ENCODE assay signal across 8 mouse cellular contexts in the genomic region with DNA sequence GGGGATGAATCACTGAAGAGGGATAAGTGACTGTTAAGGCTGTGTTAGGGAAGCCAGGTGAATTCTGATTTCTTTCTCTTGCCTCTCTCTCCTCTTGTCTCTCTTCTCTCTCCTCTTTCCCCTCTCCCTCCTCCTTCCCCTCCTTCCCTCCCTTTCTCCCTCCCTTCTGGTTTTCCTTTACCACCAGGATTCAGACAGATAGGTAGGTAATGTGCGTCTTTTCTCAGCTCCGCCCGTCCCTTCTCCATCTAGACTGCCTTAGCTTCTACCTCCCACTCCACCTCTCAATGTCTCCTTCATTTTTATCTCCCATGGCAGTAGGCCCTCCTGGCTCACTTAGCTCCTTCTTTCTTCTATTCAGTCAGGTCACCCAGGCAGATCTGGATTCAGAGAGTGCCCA. TPM values are rescaled to one million over a fixed set of nuclear protein-coding genes. Genes with fewer than 3 reads are reported as not detected.
DNase-seq lines count a peak whose midpoint lies in the region; ATAC-seq and TF ChIP-seq lines count a peak whose summit lies in the region.

No protein-coding gene starts in this region.

- peak overlapping the region; percentile 73 for H3K9ac ChIP-seq in hindbrain, embryonic 12.5 days
- peak overlapping the region; percentile 68 for H3K9ac ChIP-seq in midbrain, embryonic 13.5 days (replicated peaks)

- ATAC-seq in hindbrain, embryonic 12.5 days (ENCODE audit: low FRiP score), result no peak
- ATAC-seq in midbrain, embryonic 13.5 days, result no peak

- H3K4me2 ChIP-seq in hindbrain, embryonic 12.5 days (replicated peaks), result peak overlapping the region; percentile 100
- H3K4me2 ChIP-seq in midbrain, embryonic 13.5 days (replicated peaks), result peak overlapping the region; percentile 98

- no peak for TF ChIP-seq CTCF in kidney, adult 2 months (conservative IDR thresholded peaks at IDR 0.05; ENCODE audit: insufficient read depth, insufficient read length, low read depth, low read length)

- 61% methylated on average over 3 of the region's 3 CpGs for WGBS in kidney, adult 2 months
- 39% methylated on average over 3 of the region's 3 CpGs for WGBS in hindbrain, embryonic 12.5 days
- 22% methylated on average over 3 of the region's 3 CpGs for WGBS in midbrain, embryonic 13.5 days

- H3K27me3 ChIP-seq in kidney, adult 2 months (replicated peaks; ENCODE audit: control insufficient read depth, insufficient read depth, low read length), result no peaks in the 10 kb centered on the region
- H3K27me3 ChIP-seq in hindbrain, embryonic 12.5 days, result peaks cover 47% of the 10 kb centered on the region
- peaks cover 40% of the 10 kb centered on the region for H3K27me3 ChIP-seq in midbrain, embryonic 13.5 days

- H3K9me3 ChIP-seq in hindbrain, embryonic 12.5 days (replicated peaks), result no peaks in the 10 kb centered on the region
- H3K9me3 ChIP-seq in midbrain, embryonic 13.5 days, result no peaks in the 10 kb centered on the region

- peak overlapping the region; percentile 61 for H3K4me3 ChIP-seq in kidney, adult 2 months (ENCODE audit: insufficient read depth, low read depth, low read length)
- H3K4me3 ChIP-seq in hindbrain, embryonic 12.5 days, result peak overlapping the region; percentile 57
- H3K4me3 ChIP-seq in midbrain, embryonic 13.5 days (replicated peaks), result peak overlapping the region; percentile 54

- DNase-seq in kidney, adult 2 months, result no peak
- DNase-seq in kidney, adult 18-20 months, result no peak
- peak; percentile 72 for DNase-seq in brain, adult 2 months (ENCODE audit: low read depth, low spot score)
- DNase-seq in adrenal gland, postnatal 14 days, result no peak
- no peak for DNase-seq in cerebellum, postnatal 4 days (ENCODE audit: low spot score in 2 of 2)
- no peak for DNase-seq in cerebellum, postnatal 36 days

- TF ChIP-seq POLR2A in kidney, adult 2 months (IDR thresholded peaks at IDR 0.05; ENCODE audit: low read depth, low read length), result no peak

- H3K27ac ChIP-seq in kidney, adult 2 months (ENCODE audit: insufficient read depth, low read depth, low read length), result no peak overlapping the region
- no peak overlapping the region for H3K27ac ChIP-seq in hindbrain, embryonic 12.5 days
- no peak overlapping the region for H3K27ac ChIP-seq in midbrain, embryonic 13.5 days

- no peaks in the 10 kb centered on the region for H3K36me3 ChIP-seq in kidney, adult 2 months (ENCODE audit: control insufficient read depth, insufficient read depth, low read length)
- H3K36me3 ChIP-seq in hindbrain, embryonic 12.5 days, result no peaks in the 10 kb centered on the region
- H3K36me3 ChIP-seq in midbrain, embryonic 13.5 days, result no peaks in the 10 kb centered on the region

- H3K4me1 ChIP-seq in kidney, adult 2 months (ENCODE audit: control insufficient read depth, insufficient read depth, low read length), result no peaks in the 10 kb centered on the region
- H3K4me1 ChIP-seq in hindbrain, embryonic 12.5 days, result peaks cover 28% of the 10 kb centered on the region
- peaks cover 37% of the 10 kb centered on the region for H3K4me1 ChIP-seq in midbrain, embryonic 13.5 days (replicated peaks)

RNA-seq across cellular contexts. Expression of gene Inka2, which starts 1.2 kb away (rescaled TPM):
- polyA plus RNA-seq in kidney, adult 2 months (2012; rRNA removed), result 0.61 and 0.64 TPM in 2 replicates
- polyA plus RNA-seq in hindbrain, embryonic 12.5 days (2016; fragmentation: Nextera tagmentation; extraction: Ambion mirVana), result 2.4 and 2.6 TPM in 2 replicates
- polyA plus RNA-seq in midbrain, embryonic 13.5 days (2015; fragmentation: Nextera tagmentation; extraction: Ambion mirVana), result 1.9 and 2.4 TPM in 2 replicates
- total RNA-seq in adrenal gland, postnatal 14 days (2021), result 4.8 and 5.1 TPM in 2 replicates

RNA-seq across cellular contexts. Expression of gene Ddx20, which starts 18.2 kb away (rescaled TPM):
- polyA plus RNA-seq in kidney, adult 2 months (2012; rRNA removed), result 6.5 and 9.1 TPM in 2 replicates
- 34.6 and 36.7 TPM in 2 replicates for polyA plus RNA-seq in hindbrain, embryonic 12.5 days (2016; fragmentation: Nextera tagmentation; extraction: Ambion mirVana)
- 31.0 and 32.0 TPM in 2 replicates for polyA plus RNA-seq in midbrain, embryonic 13.5 days (2015; fragmentation: Nextera tagmentation; extraction: Ambion mirVana)
- 17.4 and 17.6 TPM in 2 replicates for total RNA-seq in adrenal gland, postnatal 14 days (2021)
